14 mouse cellular contexts compared by ENCODE assay signal in genomic region chr2:35193976-35194375, GRCm38 (mm10).
"Had no signal": no experiment of that assay in that cellular context is flagged by ENCODE, and none has a peak within 500 bp of the region (broad histone marks: within the 10 kb centered on the region; RNA-seq: fewer than 3 reads in every experiment).

No protein-coding gene starts in this region.

- H3K4me2 ChIP-seq: neural tube, embryonic 15.5 days had no signal

- H3K27ac ChIP-seq: left cerebral cortex, adult 2 months; limb, embryonic 10.5 days; midbrain, embryonic 10.5 days; neural tube, embryonic 15.5 days had no signal

- H3K27me3 ChIP-seq: neural tube, embryonic 15.5 days had no signal

- H3K9ac ChIP-seq: neural tube, embryonic 15.5 days had no signal

- H3K9me3 ChIP-seq: limb, embryonic 10.5 days; midbrain, embryonic 10.5 days; neural tube, embryonic 15.5 days had no signal

- DNase-seq: kidney, adult 11 months; kidney, postnatal 10 days; lung, adult 18-20 months; lung, postnatal 36 days; midbrain, embryonic 14.5 days; retina, postnatal 1 day; right cerebral cortex, postnatal 4 days; spleen, adult 18-20 months; thymus, postnatal 4 days had no signal

- H3K4me3 ChIP-seq: left cerebral cortex, adult 2 months; limb, embryonic 10.5 days; midbrain, embryonic 10.5 days; myocyte; neural tube, embryonic 15.5 days had no signal
